Mouse (Mus musculus) 3134 (cell line): ENCODE measurements around the gene Fam89b.
"Not testable (repeated sequence)": the region's sequence is repeated elsewhere in the genome, so short reads cannot be mapped to it uniquely, and the experiment has no call there.

Experiments used
- DNase-seq: peaks from one replicate; pipeline ENCODE4 v3.0.0-alpha.2; 2011; ENCODE audit warnings: low spot score; ENCODE audit not compliant: insufficient read length; ENCODE audit errors: extremely low read depth

Gene Fam89b

DNA sequence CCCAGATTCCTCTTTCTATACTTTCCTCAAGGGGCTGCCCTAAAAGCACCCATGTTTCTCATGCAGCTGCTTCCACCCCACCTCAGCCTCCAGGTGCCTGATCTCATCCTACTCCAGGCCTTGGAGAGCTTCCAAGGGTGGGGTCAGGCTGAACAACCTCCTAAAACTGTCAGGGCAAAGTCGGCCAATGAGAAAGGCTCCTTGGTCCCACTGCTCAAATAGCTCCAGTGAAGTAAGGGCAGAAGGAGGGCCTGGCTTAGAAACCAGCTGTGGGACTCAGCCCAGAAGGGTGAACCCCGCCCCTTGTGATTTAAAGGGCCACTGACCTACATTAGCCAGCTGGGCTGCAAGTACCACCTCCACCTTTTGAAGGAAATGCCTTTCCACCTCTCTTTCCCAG, 15.7 kb downstream of the Fam89b start:
- DNase-seq: no peak

DNA sequence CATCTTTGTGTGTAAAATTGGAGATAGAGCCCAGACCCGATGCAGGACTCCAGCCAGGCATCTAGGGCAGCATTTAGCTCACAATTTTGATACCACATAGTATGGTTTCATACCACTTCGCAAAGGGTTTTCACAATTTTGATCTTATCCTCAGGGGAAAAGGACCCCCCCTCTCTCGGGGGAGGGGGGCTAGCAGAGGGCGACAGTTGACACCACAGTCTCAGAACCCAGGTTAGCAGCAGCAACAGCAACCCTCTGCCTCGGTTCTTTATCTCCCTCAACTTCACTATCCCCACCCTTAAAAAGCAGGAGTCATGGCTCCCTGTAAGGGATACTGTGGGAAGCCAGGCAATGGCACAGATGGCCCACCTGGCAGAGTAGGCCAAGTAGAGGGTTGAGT, 16.2 kb downstream of the Fam89b start:
- DNase-seq: no peak

DNA sequence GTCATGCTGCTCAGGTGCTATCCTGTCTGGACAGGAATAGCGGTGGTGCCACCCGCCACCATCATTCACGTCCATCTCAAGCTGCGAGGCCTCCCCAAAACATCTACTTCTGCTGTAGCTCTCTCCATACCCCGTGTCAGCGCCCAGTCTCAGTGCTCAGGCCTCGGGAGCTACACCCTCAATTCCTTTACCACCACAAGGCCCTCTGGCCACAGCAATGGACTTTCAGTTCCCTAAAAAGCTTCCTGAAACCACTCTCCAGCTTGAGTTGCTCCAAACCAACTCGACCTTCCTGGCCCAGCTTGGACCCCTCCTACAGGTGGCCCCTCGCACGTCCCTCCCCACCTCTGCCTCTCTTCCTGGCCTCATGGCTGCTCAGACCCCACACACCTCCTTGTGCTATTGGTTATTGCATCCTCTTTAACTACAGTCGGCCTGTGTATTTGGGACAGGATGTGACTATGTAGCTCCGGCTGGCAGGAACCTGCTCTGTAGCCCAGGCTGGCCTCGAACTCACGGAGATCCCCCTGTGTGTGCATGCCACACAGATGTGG, 17.5 kb downstream of the Fam89b start:
- DNase-seq: no peak

DNA sequence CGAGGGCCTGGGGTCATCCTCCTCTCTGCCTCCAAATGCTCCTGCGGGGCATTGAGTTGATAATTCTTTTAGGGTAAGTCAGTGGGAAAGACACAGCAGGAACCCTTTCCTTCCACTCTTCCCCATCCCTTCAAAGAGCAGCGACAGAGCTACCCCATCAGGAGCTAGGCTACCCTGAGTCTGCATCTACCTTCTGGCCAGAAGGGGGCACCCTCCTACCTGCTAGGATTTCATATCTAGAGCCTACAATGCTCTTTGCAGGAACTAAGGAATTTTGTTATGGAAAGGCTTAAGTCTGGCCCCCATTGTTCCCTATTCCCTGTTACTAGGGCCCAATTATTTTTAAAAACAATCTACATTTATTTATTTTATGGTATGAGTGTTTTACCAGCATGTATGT, 18.2 kb downstream of the Fam89b start:
- DNase-seq: no peak

DNA sequence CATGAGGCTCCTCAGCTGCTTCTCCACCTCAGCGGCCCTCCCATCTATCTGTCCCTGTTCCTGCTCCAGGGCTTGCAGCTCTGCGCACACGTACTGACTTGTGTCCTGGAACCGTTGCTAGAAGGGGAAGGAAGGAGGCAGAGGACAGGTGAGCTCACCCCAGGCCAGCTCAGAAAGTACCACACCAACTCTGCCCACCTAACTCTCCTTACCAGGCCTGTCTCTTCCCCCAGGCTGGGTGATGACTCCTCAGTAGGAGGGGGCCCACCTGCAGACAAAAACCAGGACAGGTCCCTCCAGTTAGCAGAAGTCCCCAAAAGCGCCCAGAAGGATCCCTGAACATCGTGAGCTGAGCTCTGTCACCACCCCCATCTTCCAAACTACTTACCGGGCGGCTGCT, 18.9 kb downstream of the Fam89b start:
- no peak for DNase-seq

DNA sequence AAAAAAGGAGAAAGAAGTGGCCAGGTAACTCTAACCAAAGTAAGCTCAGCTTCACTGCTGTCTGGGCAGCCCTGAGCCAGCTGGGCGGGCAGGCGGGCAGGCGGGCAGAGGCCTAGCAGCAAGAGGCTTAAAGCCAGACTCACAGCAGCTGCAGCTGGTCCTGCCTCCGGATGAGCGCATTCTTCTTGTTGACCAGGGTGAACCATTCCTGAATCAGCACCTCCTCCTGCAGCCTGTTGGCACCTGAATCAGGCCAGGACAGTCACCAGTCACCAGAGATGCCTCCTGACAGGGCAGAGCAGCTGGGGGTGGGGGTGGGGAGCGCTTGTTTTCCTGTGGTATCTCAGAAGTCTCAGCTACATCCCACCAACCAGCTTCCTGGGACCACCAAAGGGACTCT, 19.4 kb downstream of the Fam89b start:
- DNase-seq: no peak

DNA sequence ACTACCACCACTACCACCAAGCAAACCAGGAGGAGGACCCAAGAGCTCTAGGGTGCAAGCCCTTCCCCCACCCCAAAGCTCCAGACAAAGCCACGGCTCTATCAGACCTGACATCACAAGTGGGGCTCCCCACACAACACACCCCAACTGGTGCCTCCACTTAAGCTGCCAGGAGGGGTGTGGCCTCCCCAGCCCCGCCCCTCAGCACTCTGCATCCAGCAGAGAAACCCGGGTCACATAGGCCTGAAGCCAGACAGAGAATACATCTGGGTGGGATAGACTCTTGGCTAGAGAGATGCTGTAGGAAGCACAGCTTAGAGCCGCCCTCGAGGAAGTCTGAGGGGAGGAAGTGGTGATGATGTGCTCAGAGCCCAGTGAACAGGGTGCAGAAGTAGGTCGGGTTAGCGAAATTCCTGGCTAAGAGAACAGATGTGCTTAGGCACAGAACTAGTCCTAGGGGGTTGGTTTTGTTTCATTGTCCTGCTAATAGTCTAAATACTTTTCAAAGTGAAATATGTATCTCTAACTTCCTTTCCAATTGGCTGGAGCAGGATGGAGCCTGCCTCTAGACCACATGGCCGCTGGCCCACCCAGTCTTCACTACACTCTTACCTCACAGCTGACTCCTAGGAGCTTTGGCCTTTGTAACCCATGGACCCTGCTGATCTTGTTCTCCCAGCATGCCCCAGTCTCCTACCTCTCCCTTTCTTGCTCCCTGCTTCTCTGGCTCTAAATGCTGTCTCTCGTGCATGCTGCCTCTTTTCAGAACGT, 24.5 kb downstream of the Fam89b start:
- DNase-seq: no peak

DNA sequence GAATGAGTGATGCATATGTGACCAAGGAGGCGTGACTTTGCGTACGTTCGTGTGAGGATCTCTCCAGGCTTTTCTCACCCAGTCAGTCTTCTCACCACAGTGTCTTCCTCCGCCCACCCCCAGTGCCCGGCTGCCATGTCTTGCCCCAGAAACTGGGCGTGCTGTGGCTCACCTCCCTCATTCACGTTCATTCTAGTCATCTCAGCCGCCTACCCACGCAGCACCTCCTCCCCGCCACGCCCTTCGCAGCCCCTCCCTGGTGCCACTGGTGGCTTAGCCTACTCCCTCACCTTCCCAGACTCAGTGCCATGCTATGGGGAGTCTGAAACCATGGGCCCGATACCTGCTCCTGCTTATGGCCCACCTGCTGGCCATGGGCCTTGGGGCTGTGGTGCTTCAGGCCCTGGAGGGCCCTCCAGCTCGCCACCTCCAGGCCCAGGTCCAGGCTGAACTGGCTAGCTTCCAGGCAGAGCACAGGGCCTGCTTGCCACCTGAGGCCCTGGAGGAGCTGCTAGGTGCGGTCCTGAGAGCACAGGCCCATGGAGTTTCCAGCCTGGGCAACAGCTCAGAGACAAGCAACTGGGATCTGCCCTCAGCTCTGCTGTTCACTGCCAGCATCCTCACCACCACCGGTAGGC, 25.2 kb downstream of the Fam89b start, which contains the start of gene Kcnk7:
TSS of gene Kcnk7 (plus strand) at position 205 of the 638 bp plus-strand sequence.
- DNase-seq: no peak

DNA sequence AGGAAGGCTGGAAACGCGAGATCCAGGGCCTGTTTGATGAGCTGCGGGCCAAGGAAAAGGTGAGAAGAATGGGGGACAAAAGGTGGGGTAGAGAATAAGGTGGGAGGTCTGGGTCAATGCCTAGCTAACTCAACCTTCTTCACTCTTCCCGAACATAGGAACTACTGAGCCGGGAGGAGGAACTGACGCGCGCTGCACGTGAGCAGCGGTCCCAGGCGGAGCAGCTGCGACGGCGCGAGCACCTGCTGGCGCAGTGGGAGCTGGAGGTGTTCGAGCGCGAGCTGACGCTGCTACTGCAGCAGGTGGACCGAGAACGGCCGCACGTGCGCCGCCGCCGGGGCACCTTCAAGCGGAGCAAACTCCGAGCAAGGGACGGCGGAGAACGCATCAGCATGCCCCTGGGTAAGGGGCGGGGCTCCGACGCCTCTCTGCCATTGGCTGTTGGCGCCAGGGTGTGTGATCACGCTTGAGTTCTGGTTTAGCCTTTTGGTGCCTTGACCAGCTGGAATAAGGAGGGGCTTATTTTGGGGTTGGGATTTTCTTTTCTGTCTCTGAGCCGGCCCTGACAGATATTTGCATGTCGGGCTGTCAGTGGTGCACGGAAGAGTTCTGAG, 33.5 kb downstream of the Fam89b start:
- no peak for DNase-seq

DNA sequence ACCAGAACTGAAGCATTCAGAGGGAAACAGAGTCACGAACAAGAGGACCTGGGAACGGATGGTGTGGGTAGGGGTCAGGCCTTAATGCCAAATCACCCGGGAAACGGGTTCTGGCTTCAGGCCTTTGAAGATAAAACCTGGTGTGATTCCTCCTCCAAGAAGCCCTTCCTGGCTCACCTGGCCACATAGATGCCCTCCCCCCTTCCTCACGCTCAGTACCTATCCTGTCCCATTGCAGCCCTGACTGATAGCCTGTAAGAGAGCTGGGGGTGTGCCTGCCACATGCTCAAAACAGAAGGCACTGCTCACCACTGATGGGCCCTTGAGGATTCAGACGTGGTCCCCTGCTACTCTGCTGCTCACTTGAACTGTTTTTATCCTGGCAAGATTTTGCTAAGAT, 35.7 kb downstream of the Fam89b start:
- no peak for DNase-seq

DNA sequence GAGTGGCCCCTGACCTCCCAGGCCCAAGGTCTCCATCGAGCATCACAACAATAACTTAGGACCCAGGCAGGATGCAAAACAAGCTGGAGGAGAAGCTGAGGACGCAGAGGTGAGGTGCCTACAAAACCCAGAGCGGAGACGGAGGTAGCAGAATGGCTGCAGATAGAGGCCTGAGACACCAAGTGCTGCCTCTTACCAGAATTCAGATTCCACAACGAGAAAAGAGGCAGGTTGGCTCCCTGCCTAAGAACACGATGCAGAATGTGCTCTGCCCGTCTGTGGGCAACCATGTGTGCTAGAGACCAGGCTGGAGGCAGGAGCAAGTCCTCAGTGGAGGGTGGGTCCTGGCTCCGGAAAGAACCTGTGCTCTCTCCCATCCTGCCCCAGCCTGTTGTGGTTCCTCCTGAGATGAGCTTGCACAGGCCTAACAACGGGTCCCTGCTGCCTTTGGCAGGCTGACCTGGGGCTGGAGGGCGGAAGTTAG, 36.5 kb downstream of the Fam89b start:
- DNase-seq: no peak

DNA sequence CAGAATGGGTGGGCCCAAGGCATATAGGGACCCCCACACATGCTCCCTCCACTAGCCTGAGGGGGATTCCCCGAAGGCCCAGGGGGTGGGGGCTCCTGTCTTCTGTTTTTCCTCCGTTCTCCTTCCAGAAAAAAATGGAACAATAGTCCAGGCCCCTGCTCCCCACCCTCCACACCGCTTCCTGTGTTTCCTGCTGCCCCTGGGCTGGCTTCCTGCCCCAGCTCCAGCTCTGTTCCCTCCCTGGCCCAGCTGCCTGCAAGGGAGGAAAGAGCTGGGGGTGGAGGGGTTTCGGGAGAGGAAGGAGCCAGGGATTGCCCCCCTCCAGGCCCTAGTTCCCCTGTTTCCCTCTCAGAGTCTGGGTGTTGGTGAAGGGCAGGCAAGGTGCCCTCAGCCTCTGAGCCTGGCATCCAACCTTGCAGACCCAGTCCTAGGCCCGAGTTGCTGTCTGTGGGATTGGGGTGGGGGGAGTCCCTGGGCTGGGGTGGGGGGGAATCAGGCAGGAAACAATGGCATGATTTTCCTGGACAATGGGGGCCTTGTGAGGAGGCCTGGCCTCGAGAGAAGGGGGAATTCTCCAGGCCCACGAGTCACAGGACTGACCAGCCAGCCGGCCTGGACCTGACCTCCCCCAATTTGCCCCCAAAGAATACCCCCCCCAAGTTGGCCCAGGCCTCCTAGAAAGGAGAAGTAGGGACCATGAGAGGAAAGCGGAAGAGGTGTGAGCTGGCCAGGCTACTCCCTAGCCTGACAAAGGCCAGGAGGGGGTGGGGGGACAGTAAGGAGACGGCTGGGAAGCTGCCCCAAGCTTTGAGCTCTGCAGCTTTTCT, 37.2 kb downstream of the Fam89b start:
- DNase-seq: no peak

DNA sequence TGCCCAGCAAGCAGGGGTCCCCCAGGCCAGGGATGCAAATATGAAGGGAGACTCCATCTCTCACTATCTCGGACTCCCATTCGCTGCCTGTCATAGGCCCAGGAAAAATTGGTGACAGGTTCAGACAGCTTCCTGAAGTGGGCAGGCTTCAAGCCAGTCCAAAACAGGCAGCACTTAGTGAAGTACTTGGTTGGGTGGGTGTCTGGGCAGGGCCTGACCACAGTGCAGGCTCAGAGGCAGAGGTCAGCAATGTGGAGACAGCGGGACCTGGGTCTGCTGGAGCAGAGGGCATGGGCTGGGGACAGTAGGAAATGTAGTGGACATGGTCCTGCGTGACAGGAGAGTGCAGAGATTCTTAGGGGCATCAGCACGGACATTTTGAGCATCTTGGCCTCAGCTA, 37.9 kb downstream of the Fam89b start:
- no peak for DNase-seq

DNA sequence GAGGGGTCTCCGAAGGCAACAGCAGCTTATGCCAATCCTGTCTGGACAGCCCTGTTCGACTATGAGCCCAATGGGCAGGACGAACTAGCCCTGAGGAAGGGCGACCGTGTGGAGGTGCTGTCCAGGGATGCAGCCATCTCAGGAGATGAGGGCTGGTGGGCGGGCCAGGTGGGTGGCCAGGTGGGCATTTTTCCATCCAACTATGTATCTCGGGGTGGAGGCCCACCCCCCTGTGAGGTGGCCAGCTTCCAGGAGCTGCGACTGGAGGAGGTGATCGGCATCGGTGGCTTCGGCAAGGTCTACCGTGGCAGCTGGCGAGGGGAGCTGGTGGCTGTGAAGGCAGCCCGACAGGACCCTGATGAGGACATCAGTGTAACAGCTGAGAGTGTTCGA, 39.1 kb downstream of the Fam89b start:
- no peak for DNase-seq

DNA sequence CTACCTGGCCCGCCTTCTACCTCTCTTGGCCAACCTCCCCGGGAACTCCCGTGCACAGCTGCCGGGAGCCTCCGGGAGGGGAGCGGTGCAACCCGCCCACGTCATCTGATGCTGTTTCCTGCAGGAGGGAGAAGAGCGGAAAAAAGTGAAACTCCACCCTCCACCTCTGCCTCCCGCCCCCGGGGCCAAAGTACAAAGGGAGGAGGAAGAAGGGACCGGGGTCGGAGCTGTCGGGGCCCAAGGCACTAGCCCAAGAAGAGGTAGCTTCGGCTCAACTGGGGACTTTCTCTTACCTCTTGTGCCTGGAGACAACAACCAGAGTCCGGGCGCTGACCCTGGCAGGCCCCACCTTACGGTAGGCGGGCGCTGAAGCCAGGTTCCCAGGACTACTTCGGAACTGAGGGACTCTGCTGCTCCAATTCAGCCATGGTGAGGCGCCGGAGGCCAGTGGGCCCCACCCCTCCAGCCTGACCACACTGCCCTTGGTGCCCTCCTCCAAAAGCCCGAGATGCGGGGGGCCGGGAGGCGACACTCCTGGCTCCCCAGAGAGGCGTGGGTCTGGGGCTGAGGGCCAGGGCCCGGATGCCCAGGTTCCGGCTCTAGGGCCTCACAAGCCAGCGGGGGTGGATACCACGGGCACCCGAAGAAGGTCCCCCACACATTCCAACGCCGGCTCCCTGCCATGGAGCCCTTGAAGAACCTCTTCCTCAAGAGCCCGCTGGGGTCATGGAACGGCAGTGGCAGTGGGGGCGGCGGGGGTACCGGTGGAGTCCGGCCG, 39.7 kb downstream of the Fam89b start:
- DNase-seq: peak; percentile 89

DNA sequence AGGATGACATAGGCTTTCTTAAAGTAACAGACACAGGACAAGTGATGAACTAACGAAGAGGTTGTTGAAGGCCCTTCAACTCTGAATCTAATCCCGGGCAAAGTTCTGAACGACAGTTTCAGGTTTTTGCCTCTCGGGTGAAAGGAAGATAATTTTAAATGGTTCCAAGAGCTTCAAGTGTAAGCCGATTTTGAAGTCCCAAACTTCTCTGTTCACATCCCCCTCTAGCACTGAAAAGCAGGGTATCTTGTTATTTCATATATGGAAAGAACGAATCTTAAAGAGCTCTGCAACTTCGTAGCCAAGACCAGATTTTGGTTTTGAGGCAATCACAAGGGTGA, 40.4 kb downstream of the Fam89b start:
- DNase-seq: no peak

DNA sequence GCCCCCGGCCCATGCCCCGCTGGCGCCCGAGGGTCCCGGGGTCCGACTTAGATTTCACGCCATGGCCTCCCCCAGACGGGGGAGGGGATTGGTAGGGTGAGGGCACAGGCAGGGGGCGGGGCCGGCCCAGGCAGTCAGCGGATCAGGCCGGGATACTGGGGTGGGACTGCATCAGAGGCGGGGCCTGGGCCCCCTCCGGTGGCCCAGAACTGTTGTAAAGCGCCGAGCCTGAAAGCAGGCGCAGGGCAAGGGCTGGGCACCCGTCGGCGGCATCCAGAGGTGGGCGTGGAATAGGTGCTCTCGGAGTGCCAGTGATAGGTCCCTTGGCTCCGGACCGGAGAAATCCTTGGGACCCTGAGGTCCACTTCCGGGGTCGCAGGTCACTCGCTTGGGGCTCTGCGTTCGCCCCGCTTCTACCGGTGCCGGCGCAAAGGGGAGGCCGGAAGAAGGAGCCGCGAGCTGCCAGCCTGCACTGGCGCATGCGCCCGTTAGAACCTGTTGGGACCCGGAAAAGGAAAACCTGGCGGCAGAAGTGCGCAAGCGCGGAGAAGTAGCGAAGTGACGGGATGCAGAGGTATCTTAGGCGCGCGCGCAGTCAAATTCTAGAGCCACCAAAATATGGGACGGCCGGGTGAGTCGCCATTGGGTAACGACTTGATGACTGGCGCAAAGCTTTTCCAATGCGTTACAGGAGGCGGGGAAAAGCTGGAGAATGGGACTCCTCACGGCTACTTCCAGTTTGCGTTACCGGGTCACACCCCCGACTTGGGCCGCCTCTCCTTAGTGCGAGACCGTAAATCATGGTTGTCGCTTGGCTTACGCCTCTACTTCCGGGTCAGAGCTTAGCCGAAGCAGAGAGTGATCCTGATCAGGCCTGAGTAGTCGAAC, 41.0 kb downstream of the Fam89b start, which contains the start of the genes Map3k11 and Pcnx3:
TSS of gene Map3k11 (plus strand) at position 543 of the 888 bp plus-strand sequence.
TSS of gene Pcnx3 (minus strand) at position 709 of the 888 bp plus-strand sequence.
- peak; percentile 93 for DNase-seq

DNA sequence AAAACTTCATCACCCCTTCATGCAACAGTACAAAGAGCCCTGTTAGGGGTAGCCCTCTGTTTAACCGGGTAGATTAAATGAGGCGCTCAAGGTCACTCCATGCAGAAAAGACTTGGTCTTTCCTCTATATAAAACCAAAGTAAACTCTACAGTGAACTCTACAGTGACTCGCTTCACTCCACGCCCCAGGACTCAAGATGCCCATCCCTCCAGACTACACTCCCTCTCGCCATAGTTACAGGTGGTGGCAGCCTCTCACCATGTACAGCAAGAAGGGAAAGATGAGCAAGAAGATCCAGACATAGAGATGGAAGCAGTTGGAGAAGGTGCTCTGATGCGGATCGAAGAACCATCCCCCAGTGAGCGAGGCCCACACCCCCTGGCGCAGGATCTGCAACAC, 41.7 kb downstream of the Fam89b start:
- DNase-seq: no peak

DNA sequence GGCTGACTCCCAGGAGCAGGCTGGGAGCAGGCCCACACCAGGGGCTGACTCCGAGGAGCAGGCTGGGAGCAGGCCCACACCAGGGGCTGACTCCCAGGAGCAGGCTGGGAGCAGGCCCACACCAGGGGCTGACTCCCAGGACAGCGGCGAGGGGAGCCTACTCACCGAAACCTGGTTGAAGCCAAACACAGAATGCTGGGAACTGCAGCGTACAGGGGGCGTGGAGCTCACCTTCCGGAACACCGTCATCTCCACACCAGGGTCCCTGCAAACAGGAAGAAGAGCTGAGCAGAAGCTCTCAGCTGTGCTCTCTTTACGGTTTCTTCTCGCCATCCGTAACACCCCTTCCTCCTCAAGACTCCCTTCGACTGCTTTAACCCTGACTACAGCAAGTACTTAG, 42.5 kb downstream of the Fam89b start:
- not testable (repeated sequence) for DNase-seq
